Mouse (Mus musculus) kidney, adult 2 months (tissue): ENCODE measurements at regions not wholly inside any gene's neighbourhood (a gene's known extent, or its start where the extent isn't known, plus 50 kb on each side); places are given as distances from the start of the nearest gene placed in this dataset.

Experiments
- DNase-seq: peaks from one replicate; pipeline ENCODE4 v3.0.0; 2021
- H3K27ac ChIP-seq: fragments of 200-500 bp; 2 replicates; pipeline ENCODE4 v1.5.1; 2012; ENCODE audit warnings: low read depth, low read length, control low read depth, inconsistent platforms; ENCODE audit not compliant: insufficient read depth
- H3K27me3 ChIP-seq: fragments of 200-500 bp; replicated peaks from 2 replicates; pipeline ENCODE4 v1.6.1; 2012; ENCODE audit warnings: mild to moderate bottlenecking, moderate library complexity, low read length, inconsistent platforms; ENCODE audit not compliant: control insufficient read depth, insufficient read depth
- H3K36me3 ChIP-seq: fragments of 200-500 bp; 2 replicates; pipeline ENCODE4 v1.6.1; 2012; ENCODE audit warnings: mild to moderate bottlenecking, moderate library complexity, low read length, inconsistent platforms; ENCODE audit not compliant: control insufficient read depth, insufficient read depth
- H3K4me1 ChIP-seq: fragments of 200-500 bp; 2 replicates; pipeline ENCODE4 v1.6.1; 2011; ENCODE audit warnings: low read length; ENCODE audit not compliant: control insufficient read depth, insufficient read depth
- H3K4me3 ChIP-seq: fragments of 200-500 bp; 2 replicates; pipeline ENCODE4 v1.5.1; 2011; ENCODE audit warnings: mild to moderate bottlenecking, low read depth, low read length, control low read depth; ENCODE audit not compliant: insufficient read depth
- CTCF ChIP-seq: fragments of 200-500 bp; conservative IDR thresholded peaks from 2 replicates; pipeline ENCODE4 v1.5.1; 2011; ENCODE audit warnings: low read depth, mild to moderate bottlenecking, control low read depth, low read length, moderate library complexity, mixed read lengths; ENCODE audit not compliant: insufficient read depth, insufficient read length
- POLR2A ChIP-seq: fragments of 200-500 bp; IDR thresholded peaks from one replicate; pipeline ENCODE4 v1.6.1; 2011; ENCODE audit warnings: low read depth, low read length, control low read depth
- WGBS: fragments of 180-500 bp; shearing (Covaris S2); methylation state at CpG from one replicate; pipeline ENCODE4 v1.1.7; 2018; 5-methylcytosine and 5-hydroxymethylcytosine counted together

GRCm38 (mm10) chr9:61014151-61014550 is 219.8 kb downstream of the Uaca start:
- no peaks in the 10 kb centered on the region for H3K4me1 ChIP-seq

GRCm38 (mm10) chr9:61015374-61015890 is 221.1 kb downstream of the Uaca start:
- no peaks in the 10 kb centered on the region for H3K4me1 ChIP-seq
- H3K27me3 ChIP-seq: no peaks in the 10 kb centered on the region
- no peaks in the 10 kb centered on the region for H3K36me3 ChIP-seq
- TF ChIP-seq CTCF: no peak
- no peak for TF ChIP-seq POLR2A
- no peak for DNase-seq
- no peak overlapping the region for H3K27ac ChIP-seq
- no peak overlapping the region for H3K4me3 ChIP-seq
- 64% methylated on average over 15 of the region's 15 CpGs for WGBS

More at GRCm38 (mm10) chr9:61014151-61014550, 219.8 kb downstream of the Uaca start:
- H3K27me3 ChIP-seq: no peaks in the 10 kb centered on the region
- 85% methylated on average over 8 of the region's 8 CpGs for WGBS
- no peak overlapping the region for H3K27ac ChIP-seq
- H3K4me3 ChIP-seq: no peak overlapping the region
- TF ChIP-seq CTCF (no peak), POLR2A (no peak)
- no peak for DNase-seq
- H3K36me3 ChIP-seq: no peaks in the 10 kb centered on the region

GRCm38 (mm10) chr9:61016673-61017072 is 222.3 kb downstream of the Uaca start:
- no peak for TF ChIP-seq POLR2A
- no peak for TF ChIP-seq CTCF
- H3K36me3 ChIP-seq: no peaks in the 10 kb centered on the region
- 53% methylated on average over 10 of the region's 10 CpGs for WGBS
- no peak overlapping the region for H3K27ac ChIP-seq
- H3K27me3 ChIP-seq: no peaks in the 10 kb centered on the region
- H3K4me1 ChIP-seq: no peaks in the 10 kb centered on the region
- DNase-seq: no peak
- no peak overlapping the region for H3K4me3 ChIP-seq

GRCm38 (mm10) chr9:61019938-61020337 is 225.6 kb downstream of the Uaca start:
- H3K36me3 ChIP-seq: no peaks in the 10 kb centered on the region
- H3K4me1 ChIP-seq: no peaks in the 10 kb centered on the region
- TF ChIP-seq CTCF (peak; percentile 68), POLR2A (no peak)
- DNase-seq: peak; percentile 26
- H3K27me3 ChIP-seq: no peaks in the 10 kb centered on the region
- H3K4me3 ChIP-seq: no peak overlapping the region
- H3K27ac ChIP-seq: no peak overlapping the region
- WGBS: 77% methylated on average over 4 of the region's 4 CpGs

GRCm38 (mm10) chr9:61021810-61022209 is 227.5 kb downstream of the Uaca start:
- TF ChIP-seq CTCF (no peak), POLR2A (no peak)
- Histone ChIP-seq H3K36me3 (no peaks in the 10 kb centered on the region), H3K4me1 (no peaks in the 10 kb centered on the region), H3K27me3 (no peaks in the 10 kb centered on the region), H3K4me3 (no peak overlapping the region), H3K27ac (no peak overlapping the region)
- WGBS: 81% methylated on average over 5 of the region's 5 CpGs
- DNase-seq: no peak

GRCm38 (mm10) chr9:61022371-61023026 is 228.2 kb downstream of the Uaca start:
- H3K4me1 ChIP-seq: no peaks in the 10 kb centered on the region
- WGBS: 79% methylated on average over 6 of the region's 6 CpGs
- H3K27ac ChIP-seq: no peak overlapping the region
- no peaks in the 10 kb centered on the region for H3K36me3 ChIP-seq
- H3K4me3 ChIP-seq: no peak overlapping the region
- TF ChIP-seq CTCF (no peak), POLR2A (no peak)
- peak; percentile 25 for DNase-seq
- H3K27me3 ChIP-seq: no peaks in the 10 kb centered on the region

GRCm38 (mm10) chr9:61025341-61025740 is 231.0 kb downstream of the Uaca start:
- Histone ChIP-seq H3K36me3 (no peaks in the 10 kb centered on the region), H3K4me3 (no peak overlapping the region), H3K27me3 (no peaks in the 10 kb centered on the region), H3K4me1 (no peaks in the 10 kb centered on the region), H3K27ac (no peak overlapping the region)
- 78% methylated on average over 6 of the region's 6 CpGs for WGBS
- no peak for DNase-seq
- TF ChIP-seq CTCF: no peak
- TF ChIP-seq POLR2A: no peak

GRCm38 (mm10) chr9:61028775-61029401 is 234.5 kb downstream of the Uaca start:
- Histone ChIP-seq H3K27me3 (no peaks in the 10 kb centered on the region), H3K4me3 (no peak overlapping the region), H3K4me1 (no peaks in the 10 kb centered on the region), H3K36me3 (no peaks in the 10 kb centered on the region), H3K27ac (no peak overlapping the region)
- TF ChIP-seq CTCF (no peak), POLR2A (no peak)
- DNase-seq: no peak
- 46% methylated on average over 12 of the region's 12 CpGs for WGBS
